Mouse (Mus musculus): ENCODE data around the gene Terb1. TPM values are rescaled to one million over a fixed set of nuclear protein-coding genes. Genes with fewer than 3 reads are reported as not detected.

Terb1 gene
- polyA plus RNA-seq, 1 experiment from 2014 or later, result not detected

- Histone ChIP-seq H3K27me3 (ENCODE audit: control insufficient read depth, insufficient read depth, low read length) (no peaks in the 10 kb centered on the region), H3K4me2 (replicated peaks; ENCODE audit: low read depth, low read length) (no peak overlapping the region), H3K9me3 (ENCODE audit: control insufficient read depth, low read length) (no peaks in the 10 kb centered on the region), H3K4me3 (ENCODE audit: low read depth, low read length) (peak overlapping the region; percentile 85), H3K9ac (ENCODE audit: low read depth, low read length) (no peak overlapping the region), H3K27ac (ENCODE audit: low read depth, low read length) (no peak overlapping the region), H3K4me1 (replicated peaks; ENCODE audit: control insufficient read depth, insufficient read depth, low read length) (no peaks in the 10 kb centered on the region), H3K36me3 (ENCODE audit: control insufficient read depth, insufficient read depth, low read length) (peaks cover 4% of the 10 kb centered on the region; the same call in 1 of the 2 replicates)
- 62% methylated on average over 7 of the region's 7 CpGs for WGBS
- no peak for DNase-seq (ENCODE audit: low spot score)
- peak; percentile 62 for ATAC-seq (ENCODE audit: low FRiP score)
Observed at GRCm38 (mm10) chr8:104443125-104443679, 66.5 kb downstream of the Terb1 start.

DNA sequence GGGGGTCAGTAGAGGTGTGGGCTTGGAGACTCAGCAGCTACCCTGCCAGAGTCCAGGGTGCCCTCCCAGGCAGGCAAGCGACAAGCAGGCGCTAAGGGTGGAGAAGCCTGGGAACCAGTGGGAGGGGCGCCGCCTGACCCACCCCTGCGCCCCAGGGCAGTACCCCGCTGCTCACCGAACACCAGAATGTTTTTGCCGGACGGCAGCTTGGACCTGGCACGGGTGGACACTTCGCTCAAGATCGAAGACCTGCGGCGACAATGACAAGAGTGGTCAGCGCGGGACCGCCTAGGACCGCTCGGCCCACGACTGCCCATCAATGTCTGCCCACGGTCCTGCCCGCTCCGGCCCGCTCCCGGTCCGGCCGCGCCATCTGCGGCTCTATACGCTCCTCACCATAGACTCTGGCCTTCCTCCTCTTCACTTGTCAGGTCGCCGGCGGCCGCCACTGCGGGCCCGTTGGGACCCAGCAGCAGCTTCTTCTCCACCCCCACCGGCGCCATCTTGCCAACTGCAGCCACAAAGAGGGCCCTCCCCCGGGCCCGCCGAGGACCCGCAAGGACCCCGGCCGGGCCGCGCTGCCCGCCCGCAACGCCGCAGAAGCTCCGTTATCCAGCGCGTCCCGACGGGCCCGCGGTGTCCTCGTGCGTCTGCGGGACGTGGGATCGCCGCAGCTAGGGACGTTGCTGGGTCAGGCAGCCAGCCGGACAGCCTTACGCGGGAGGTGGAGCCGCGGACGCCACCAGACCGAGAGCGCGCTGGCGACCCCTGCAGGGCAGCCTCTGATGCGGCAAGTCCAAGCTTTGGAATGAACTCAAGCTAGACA lies 67.2 kb downstream of the Terb1 start, which contains the start of gene Dync1li2:
Gene Dync1li2, minus strand, starts transcription at position 749 of the 826 bp plus-strand sequence.
- ATAC-seq (ENCODE audit: low FRiP score) (peak; percentile 89), DNase-seq (ENCODE audit: low spot score) (peak; percentile 93)
- H3K4me3 ChIP-seq (ENCODE audit: low read depth, low read length), result peak within 1 kb of the TSS; percentile 85
- no peaks in the 10 kb centered on the region for H3K4me1 ChIP-seq (replicated peaks; ENCODE audit: control insufficient read depth, insufficient read depth, low read length)
- H3K36me3 ChIP-seq (ENCODE audit: control insufficient read depth, insufficient read depth, low read length), result peaks cover 4% of the 10 kb centered on the region; the same call in 1 of the 2 replicates
- no peaks in the 10 kb centered on the region for H3K9me3 ChIP-seq (ENCODE audit: control insufficient read depth, low read length)
- no peaks in the 10 kb centered on the region for H3K27me3 ChIP-seq (ENCODE audit: control insufficient read depth, insufficient read depth, low read length)
- H3K9ac ChIP-seq (ENCODE audit: low read depth, low read length), result peak within 1 kb of the TSS; percentile 95
- under 1% methylated on average over 75 of the region's 75 CpGs for WGBS
- H3K4me2 ChIP-seq (replicated peaks; ENCODE audit: low read depth, low read length), result peak within 1 kb of the TSS; percentile 72
- H3K27ac ChIP-seq (ENCODE audit: low read depth, low read length), result peak within 1 kb of the TSS; percentile 91

DNA sequence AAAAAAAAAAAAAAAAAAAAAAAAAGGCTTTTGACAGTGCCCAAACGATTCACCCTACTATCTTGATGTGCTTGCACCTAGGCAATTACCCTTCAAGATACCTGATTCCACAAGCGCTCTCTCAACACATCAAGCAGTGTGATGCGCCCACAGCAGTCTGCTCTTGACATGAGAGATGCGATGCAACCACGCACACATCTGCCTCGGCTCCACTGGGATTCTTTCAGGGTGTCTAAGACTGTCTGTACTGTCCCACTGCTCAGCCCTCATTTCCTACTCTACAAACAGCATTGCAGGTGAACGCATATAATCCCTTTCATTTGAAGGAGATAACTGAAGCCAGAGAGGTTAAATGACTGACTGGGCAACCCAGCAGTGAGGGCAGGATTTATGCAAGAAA lies 68.1 kb downstream of the Terb1 start:
- H3K27me3 ChIP-seq (ENCODE audit: control insufficient read depth, insufficient read depth, low read length), result no peaks in the 10 kb centered on the region
- H3K4me3 ChIP-seq (ENCODE audit: low read depth, low read length), result peak overlapping the region; percentile 85
- H3K4me2 ChIP-seq (replicated peaks; ENCODE audit: low read depth, low read length), result peak overlapping the region; percentile 72
- DNase-seq (ENCODE audit: low spot score) (no peak), ATAC-seq (ENCODE audit: low FRiP score) (no peak)
- WGBS, result 68% methylated on average over 7 of the region's 7 CpGs
- H3K36me3 ChIP-seq (ENCODE audit: control insufficient read depth, insufficient read depth, low read length), result peaks cover 9% of the 10 kb centered on the region
- peak overlapping the region; percentile 95 for H3K9ac ChIP-seq (ENCODE audit: low read depth, low read length)
- H3K4me1 ChIP-seq (replicated peaks; ENCODE audit: control insufficient read depth, insufficient read depth, low read length), result no peaks in the 10 kb centered on the region
- no peak overlapping the region for H3K27ac ChIP-seq (ENCODE audit: low read depth, low read length)
- H3K9me3 ChIP-seq (ENCODE audit: control insufficient read depth, low read length), result no peaks in the 10 kb centered on the region

GRCm38 (mm10) chr8:104439461-104439860 lies 70.2 kb downstream of the Terb1 start:
- ATAC-seq (ENCODE audit: low FRiP score), result no peak
- WGBS, result 96% methylated on average over 8 of the region's 8 CpGs
- H3K9ac ChIP-seq (ENCODE audit: low read depth, low read length), result no peak overlapping the region
- H3K36me3 ChIP-seq (ENCODE audit: control insufficient read depth, insufficient read depth, low read length), result peaks cover 19% of the 10 kb centered on the region
- H3K27me3 ChIP-seq (ENCODE audit: control insufficient read depth, insufficient read depth, low read length), result no peaks in the 10 kb centered on the region
- no peak overlapping the region for H3K4me2 ChIP-seq (replicated peaks; ENCODE audit: low read depth, low read length)
- no peaks in the 10 kb centered on the region for H3K4me1 ChIP-seq (replicated peaks; ENCODE audit: control insufficient read depth, insufficient read depth, low read length)
- no peak for DNase-seq (ENCODE audit: low spot score)
- no peaks in the 10 kb centered on the region for H3K9me3 ChIP-seq (ENCODE audit: control insufficient read depth, low read length)
- H3K4me3 ChIP-seq (ENCODE audit: low read depth, low read length), result no peak overlapping the region
- H3K27ac ChIP-seq (ENCODE audit: low read depth, low read length), result no peak overlapping the region

DNA sequence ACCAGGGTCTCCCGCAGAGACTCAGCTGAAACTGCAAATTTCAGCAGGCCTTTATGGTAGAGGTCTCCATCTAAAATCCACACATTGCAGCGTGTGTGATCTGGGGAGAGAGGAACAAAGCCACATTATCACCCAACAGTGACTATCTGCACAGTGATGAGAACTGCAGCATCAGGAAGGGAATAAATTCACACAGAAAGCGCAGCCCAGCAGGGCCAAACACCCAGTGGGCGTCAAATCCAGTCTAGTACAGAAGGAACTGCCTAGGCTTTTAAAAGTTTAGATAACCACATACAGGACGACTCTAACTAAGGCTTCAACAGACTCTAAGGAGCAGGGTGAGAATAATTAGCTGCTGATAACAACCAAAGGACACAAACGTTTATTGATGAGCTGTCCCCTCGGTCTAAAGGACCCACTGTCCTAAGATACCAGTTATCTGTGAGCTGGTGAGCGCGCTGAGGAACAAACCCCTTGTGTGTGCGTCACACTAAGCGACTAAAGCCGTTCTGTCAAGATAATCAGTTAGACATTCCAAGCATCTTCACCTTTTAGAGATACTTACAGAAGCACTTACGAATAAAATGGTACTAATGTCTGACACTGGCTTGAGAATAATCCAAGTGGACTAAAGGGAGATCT lies 72.1 kb downstream of the Terb1 start:
- H3K4me2 ChIP-seq (replicated peaks; ENCODE audit: low read depth, low read length), result no peak overlapping the region
- no peak overlapping the region for H3K4me3 ChIP-seq (ENCODE audit: low read depth, low read length)
- H3K9ac ChIP-seq (ENCODE audit: low read depth, low read length), result no peak overlapping the region
- H3K4me1 ChIP-seq (replicated peaks; ENCODE audit: control insufficient read depth, insufficient read depth, low read length), result no peaks in the 10 kb centered on the region
- H3K36me3 ChIP-seq (ENCODE audit: control insufficient read depth, insufficient read depth, low read length), result peaks cover 25% of the 10 kb centered on the region
- no peak overlapping the region for H3K27ac ChIP-seq (ENCODE audit: low read depth, low read length)
- WGBS, result 93% methylated on average over 13 of the region's 13 CpGs
- DNase-seq (ENCODE audit: low spot score) (no peak), ATAC-seq (ENCODE audit: low FRiP score) (no peak)
- no peaks in the 10 kb centered on the region for H3K27me3 ChIP-seq (ENCODE audit: control insufficient read depth, insufficient read depth, low read length)
- H3K9me3 ChIP-seq (ENCODE audit: control insufficient read depth, low read length), result no peaks in the 10 kb centered on the region

GRCm38 (mm10) chr8:104436591-104436990 lies 73.1 kb downstream of the Terb1 start:
- 98% methylated on average over 4 of the region's 4 CpGs for WGBS
- H3K9ac ChIP-seq (ENCODE audit: low read depth, low read length), result no peak overlapping the region
- no peak overlapping the region for H3K4me3 ChIP-seq (ENCODE audit: low read depth, low read length)
- DNase-seq (ENCODE audit: low spot score), result no peak
- H3K27ac ChIP-seq (ENCODE audit: low read depth, low read length), result no peak overlapping the region
- no peaks in the 10 kb centered on the region for H3K27me3 ChIP-seq (ENCODE audit: control insufficient read depth, insufficient read depth, low read length)
- ATAC-seq (ENCODE audit: low FRiP score), result no peak
- H3K9me3 ChIP-seq (ENCODE audit: control insufficient read depth, low read length), result no peaks in the 10 kb centered on the region
- H3K4me2 ChIP-seq (replicated peaks; ENCODE audit: low read depth, low read length), result no peak overlapping the region
- H3K4me1 ChIP-seq (replicated peaks; ENCODE audit: control insufficient read depth, insufficient read depth, low read length), result no peaks in the 10 kb centered on the region
- peaks cover 26% of the 10 kb centered on the region for H3K36me3 ChIP-seq (ENCODE audit: control insufficient read depth, insufficient read depth, low read length)

DNA sequence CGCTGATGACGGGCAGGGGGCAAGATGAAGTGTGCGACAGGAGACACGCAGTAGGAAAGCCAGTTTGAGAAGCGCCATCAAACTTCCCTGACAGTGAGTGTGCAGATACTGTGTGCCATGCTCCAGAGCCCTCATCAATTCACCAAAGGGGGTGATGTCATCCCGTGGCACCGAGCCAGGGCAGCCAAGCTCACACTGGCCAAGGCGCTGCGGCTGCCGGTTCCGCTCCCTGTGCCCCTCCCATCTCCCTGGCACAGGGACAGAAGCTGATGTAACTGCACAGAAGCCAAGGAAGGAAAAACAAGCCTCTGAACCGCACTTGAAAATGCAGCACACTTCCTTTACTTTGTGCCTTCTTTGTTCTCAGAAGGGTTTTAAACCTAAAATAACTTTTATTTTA lies 73.7 kb downstream of the Terb1 start:
- DNase-seq (ENCODE audit: low spot score) (no peak), ATAC-seq (ENCODE audit: low FRiP score) (peak; percentile 64)
- no peak overlapping the region for H3K27ac ChIP-seq (ENCODE audit: low read depth, low read length)
- peaks cover 26% of the 10 kb centered on the region for H3K36me3 ChIP-seq (ENCODE audit: control insufficient read depth, insufficient read depth, low read length)
- no peak overlapping the region for H3K4me3 ChIP-seq (ENCODE audit: low read depth, low read length)
- H3K9me3 ChIP-seq (ENCODE audit: control insufficient read depth, low read length), result no peaks in the 10 kb centered on the region
- 90% methylated on average over 12 of the region's 12 CpGs for WGBS
- no peaks in the 10 kb centered on the region for H3K4me1 ChIP-seq (replicated peaks; ENCODE audit: control insufficient read depth, insufficient read depth, low read length)
- no peak overlapping the region for H3K9ac ChIP-seq (ENCODE audit: low read depth, low read length)
- H3K4me2 ChIP-seq (replicated peaks; ENCODE audit: low read depth, low read length), result no peak overlapping the region
- H3K27me3 ChIP-seq (ENCODE audit: control insufficient read depth, insufficient read depth, low read length), result no peaks in the 10 kb centered on the region

GRCm38 (mm10) chr8:104434826-104435354 lies 74.8 kb downstream of the Terb1 start:
- H3K4me2 ChIP-seq (replicated peaks; ENCODE audit: low read depth, low read length), result no peak overlapping the region
- 92% methylated on average over 18 of the region's 18 CpGs for WGBS
- H3K36me3 ChIP-seq (ENCODE audit: control insufficient read depth, insufficient read depth, low read length), result peaks cover 26% of the 10 kb centered on the region
- ATAC-seq (ENCODE audit: low FRiP score), result no peak
- no peak overlapping the region for H3K4me3 ChIP-seq (ENCODE audit: low read depth, low read length)
- DNase-seq (ENCODE audit: low spot score), result no peak
- H3K27me3 ChIP-seq (ENCODE audit: control insufficient read depth, insufficient read depth, low read length), result no peaks in the 10 kb centered on the region
- no peak overlapping the region for H3K9ac ChIP-seq (ENCODE audit: low read depth, low read length)
- no peaks in the 10 kb centered on the region for H3K4me1 ChIP-seq (replicated peaks; ENCODE audit: control insufficient read depth, insufficient read depth, low read length)
- no peaks in the 10 kb centered on the region for H3K9me3 ChIP-seq (ENCODE audit: control insufficient read depth, low read length)
- no peak overlapping the region for H3K27ac ChIP-seq (ENCODE audit: low read depth, low read length)

Data from hindbrain, embryonic 11.5 days (tissue).